Mouse (Mus musculus): ENCODE results near the gene Gm8797. TPM values are rescaled to one million over a fixed set of nuclear protein-coding genes. Genes with fewer than 3 reads are reported as not detected.
"Not testable (repeated sequence)": the region's sequence is repeated elsewhere in the genome, so short reads cannot be mapped to it uniquely, and the experiment has no call there.

Gm8797 gene
- polyA plus RNA-seq (2012; rRNA removed), result 1.9 and 3.6 TPM in 2 replicates

GRCm38 (mm10) chr3:5750506-5750905 lies at the start of gene Gm8797:
Gene Gm8797, plus strand, starts transcription at chr3:5750806.
- not testable (repeated sequence) for H3K27ac ChIP-seq (ENCODE audit: insufficient read depth, low read length); H3K4me3 ChIP-seq (ENCODE audit: insufficient read depth, low read length); H3K4me1 ChIP-seq (ENCODE audit: control insufficient read depth, insufficient read depth, low read length)

DNA sequence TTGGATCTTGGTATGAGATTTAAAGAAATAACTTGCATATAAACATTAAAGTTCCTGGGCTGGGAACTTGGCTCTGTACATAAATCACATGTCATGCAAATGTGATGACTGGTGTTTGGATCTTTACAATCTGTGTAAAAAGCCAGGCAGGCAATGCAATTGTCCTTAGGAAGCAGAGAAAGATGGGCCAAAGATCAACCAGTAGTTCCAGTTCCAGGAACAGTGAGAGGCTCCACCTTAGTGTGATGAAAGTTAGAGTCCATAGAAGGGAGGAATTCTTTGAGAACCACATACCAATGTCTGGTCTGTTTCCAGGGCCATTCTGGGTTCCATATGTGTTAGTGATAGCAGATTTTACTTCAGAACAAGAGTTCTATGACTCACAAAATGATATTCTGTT lies 36.1 kb upstream of the Gm8797 start:
- no peak overlapping the region for H3K27ac ChIP-seq (ENCODE audit: insufficient read depth, low read length)
- TF ChIP-seq POLR2A (IDR thresholded peaks at IDR 0.05; ENCODE audit: extremely low read depth, insufficient read depth, low read length), result no peak
- no peak for TF ChIP-seq CTCF (IDR thresholded peaks at IDR 0.05; ENCODE audit: extremely low read depth, insufficient read depth, low read length)
- no peak overlapping the region for H3K4me3 ChIP-seq (ENCODE audit: insufficient read depth, low read length)
- no peaks in the 10 kb centered on the region for H3K4me1 ChIP-seq (ENCODE audit: control insufficient read depth, insufficient read depth, low read length)

DNA sequence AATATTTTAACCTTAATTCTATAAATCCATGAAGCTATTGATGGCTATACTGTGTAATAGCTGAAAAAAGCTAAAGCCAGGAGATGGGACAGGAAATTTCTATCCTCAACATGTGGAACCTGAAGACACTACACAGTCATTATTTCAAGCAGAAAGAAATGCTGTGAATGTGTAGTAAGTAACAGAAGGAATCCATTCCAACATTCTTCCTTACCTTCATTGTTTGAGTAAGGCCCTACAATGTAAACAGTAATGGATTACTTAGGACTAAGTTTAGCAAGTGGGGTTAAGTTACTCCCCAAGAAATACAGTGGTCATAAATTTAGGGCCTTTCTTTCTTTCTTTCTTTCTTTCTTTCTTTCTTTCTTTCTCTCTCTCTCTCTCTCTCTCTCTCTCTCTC lies 17.7 kb upstream of the Gm8797 start:
- TF ChIP-seq POLR2A (IDR thresholded peaks at IDR 0.05; ENCODE audit: extremely low read depth, insufficient read depth, low read length) (no peak), CTCF (IDR thresholded peaks at IDR 0.05; ENCODE audit: extremely low read depth, insufficient read depth, low read length) (no peak)
- no peak overlapping the region for H3K27ac ChIP-seq (ENCODE audit: insufficient read depth, low read length)
- H3K4me3 ChIP-seq (ENCODE audit: insufficient read depth, low read length), result no peak overlapping the region
- H3K4me1 ChIP-seq (ENCODE audit: control insufficient read depth, insufficient read depth, low read length), result no peaks in the 10 kb centered on the region

DNA sequence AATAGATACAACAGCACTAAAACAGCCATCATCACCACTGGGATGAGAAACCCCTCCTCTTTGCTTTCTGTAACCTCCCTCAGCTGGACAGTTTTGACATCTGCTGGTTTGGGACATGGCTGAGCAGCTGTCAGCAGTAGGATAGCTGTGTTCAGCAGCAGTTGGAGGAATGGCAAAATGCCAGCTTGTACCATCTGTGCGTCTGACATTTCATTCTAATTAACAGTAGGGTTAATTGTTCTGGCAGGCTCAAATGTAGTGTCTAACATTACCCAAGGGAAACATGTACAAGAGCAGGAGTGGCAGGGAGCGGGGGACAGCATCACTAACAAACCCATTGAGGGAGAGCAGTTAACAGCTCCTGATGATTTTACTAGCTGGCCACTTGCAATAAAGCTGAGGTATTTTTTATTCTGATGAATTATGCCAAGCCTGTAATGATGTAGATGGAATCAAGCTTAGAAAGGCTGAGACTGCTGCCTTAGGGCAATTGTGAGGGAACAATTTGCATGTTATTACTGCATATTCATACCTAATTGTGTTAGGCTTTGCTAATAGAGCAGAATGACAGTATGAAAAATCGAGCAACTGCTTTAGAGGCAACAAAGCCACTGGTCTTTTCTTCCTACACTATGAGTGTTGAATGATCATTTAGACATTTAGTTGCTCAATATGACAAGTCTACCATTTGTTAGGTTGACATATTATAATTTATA lies 4.3 kb downstream of the Gm8797 start:
- TF ChIP-seq POLR2A (IDR thresholded peaks at IDR 0.05; ENCODE audit: extremely low read depth, insufficient read depth, low read length) (no peak), CTCF (IDR thresholded peaks at IDR 0.05; ENCODE audit: extremely low read depth, insufficient read depth, low read length) (no peak)
- H3K27ac ChIP-seq (ENCODE audit: insufficient read depth, low read length), result no peak overlapping the region

DNA sequence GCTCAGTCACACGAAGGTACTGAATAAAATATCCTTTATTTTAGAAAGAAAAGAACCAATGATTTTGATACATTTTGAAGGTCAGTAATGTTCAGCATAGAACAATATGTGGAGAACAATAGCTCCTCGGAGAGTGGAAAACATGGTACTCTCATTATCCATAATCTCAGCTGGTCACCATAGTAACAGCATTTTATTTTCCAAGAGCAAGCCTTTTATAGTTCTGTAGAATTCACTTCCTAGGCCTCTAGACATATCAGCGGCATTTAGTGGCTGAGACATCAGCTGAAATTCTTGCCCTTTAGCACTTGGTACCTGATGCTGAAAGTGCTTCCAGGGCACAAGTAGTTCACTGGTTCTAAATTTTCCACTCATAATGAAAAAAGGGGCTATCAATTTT lies 15.7 kb downstream of the Gm8797 start:
- TF ChIP-seq POLR2A (IDR thresholded peaks at IDR 0.05; ENCODE audit: extremely low read depth, insufficient read depth, low read length), result no peak
- Histone ChIP-seq H3K4me3 (ENCODE audit: insufficient read depth, low read length) (no peak overlapping the region), H3K4me1 (ENCODE audit: control insufficient read depth, insufficient read depth, low read length) (no peaks in the 10 kb centered on the region), H3K27ac (ENCODE audit: insufficient read depth, low read length) (no peak overlapping the region)

More for the DNA sequence above, 4.3 kb downstream of the Gm8797 start:
- no peaks in the 10 kb centered on the region for H3K4me1 ChIP-seq (ENCODE audit: control insufficient read depth, insufficient read depth, low read length)
- H3K4me3 ChIP-seq (ENCODE audit: insufficient read depth, low read length), result no peak overlapping the region

GRCm38 (mm10) chr3:5776894-5777293 lies 26.3 kb downstream of the Gm8797 start:
- H3K27ac ChIP-seq (ENCODE audit: insufficient read depth, low read length), result no peak overlapping the region
- no peak overlapping the region for H3K4me3 ChIP-seq (ENCODE audit: insufficient read depth, low read length)
- H3K4me1 ChIP-seq (ENCODE audit: control insufficient read depth, insufficient read depth, low read length), result no peaks in the 10 kb centered on the region
- no peak for TF ChIP-seq POLR2A (IDR thresholded peaks at IDR 0.05; ENCODE audit: extremely low read depth, insufficient read depth, low read length)
- no peak for TF ChIP-seq CTCF (IDR thresholded peaks at IDR 0.05; ENCODE audit: extremely low read depth, insufficient read depth, low read length)

Measured in cortical plate, adult 2 months (tissue).